Mouse (Mus musculus): ENCODE data around the gene Kctd19.

Kctd19 gene

GRCm38 (mm10) chr8:105422006-105422405, 8.7 kb upstream of the Kctd19 start:
- DNase-seq (ENCODE audit: low spot score), result no peak

DNA sequence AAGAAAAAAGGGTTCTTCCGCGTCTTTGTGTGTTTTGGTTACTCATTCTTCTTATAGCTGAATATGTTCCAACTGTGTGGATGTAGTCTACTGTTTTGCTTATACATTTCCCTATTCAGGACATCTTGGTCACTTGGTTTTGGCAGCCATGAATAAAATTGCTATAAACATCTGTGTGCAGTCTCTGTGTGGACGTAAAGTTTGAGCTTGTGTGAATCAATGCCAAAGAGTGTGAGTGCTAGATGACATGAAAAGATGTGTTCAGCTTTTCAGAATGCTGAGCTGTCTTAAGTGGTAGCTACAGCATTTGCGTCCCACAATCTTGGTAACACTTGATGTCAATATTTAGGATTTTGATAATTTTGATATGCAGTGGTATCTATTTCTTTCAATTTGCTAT, 6.5 kb upstream of the Kctd19 start:
- no peak for DNase-seq (ENCODE audit: low spot score)

DNA sequence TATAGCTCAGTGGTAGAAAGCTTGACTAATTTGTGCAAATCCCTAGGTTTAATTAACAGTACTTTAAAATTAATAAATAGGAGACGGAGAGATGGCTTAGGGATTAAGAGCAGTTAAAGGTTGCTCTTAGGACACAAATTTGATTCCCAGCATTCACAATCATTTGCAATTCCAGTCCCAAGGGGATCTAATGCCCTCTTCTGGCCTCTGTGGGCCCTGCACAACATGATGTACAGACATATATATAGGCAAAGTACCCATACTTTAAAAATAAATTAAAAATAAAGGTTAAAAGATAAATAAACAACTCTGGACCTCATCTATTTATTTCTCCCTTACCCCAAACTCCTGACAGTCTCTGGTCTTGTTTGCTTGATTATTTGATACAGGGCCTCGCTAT, 5.7 kb upstream of the Kctd19 start:
- DNase-seq (ENCODE audit: low spot score), result no peak

DNA sequence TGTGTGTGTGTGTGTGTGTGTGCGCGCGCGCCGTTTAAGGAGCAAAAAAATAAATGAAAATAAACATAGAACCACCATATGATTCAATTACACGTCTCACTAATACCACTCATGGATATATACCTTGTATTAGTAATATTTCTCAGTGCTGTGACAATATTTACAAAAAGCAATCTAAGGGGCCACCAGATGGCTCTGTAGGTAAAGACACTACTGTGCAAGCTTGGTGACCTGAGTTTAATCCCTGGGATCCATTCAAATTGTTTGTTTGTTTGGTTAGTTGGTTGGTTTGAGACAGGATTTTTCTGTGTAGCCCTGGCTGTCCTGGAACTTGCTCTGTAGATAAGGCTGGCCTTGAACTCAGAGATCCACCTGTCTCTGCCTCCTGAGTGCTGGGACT, 3.4 kb downstream of the Kctd19 start:
- no peak for DNase-seq (ENCODE audit: low spot score)

GRCm38 (mm10) chr8:105408331-105408730, 5.0 kb downstream of the Kctd19 start:
- DNase-seq (ENCODE audit: low spot score), result no peak

DNA sequence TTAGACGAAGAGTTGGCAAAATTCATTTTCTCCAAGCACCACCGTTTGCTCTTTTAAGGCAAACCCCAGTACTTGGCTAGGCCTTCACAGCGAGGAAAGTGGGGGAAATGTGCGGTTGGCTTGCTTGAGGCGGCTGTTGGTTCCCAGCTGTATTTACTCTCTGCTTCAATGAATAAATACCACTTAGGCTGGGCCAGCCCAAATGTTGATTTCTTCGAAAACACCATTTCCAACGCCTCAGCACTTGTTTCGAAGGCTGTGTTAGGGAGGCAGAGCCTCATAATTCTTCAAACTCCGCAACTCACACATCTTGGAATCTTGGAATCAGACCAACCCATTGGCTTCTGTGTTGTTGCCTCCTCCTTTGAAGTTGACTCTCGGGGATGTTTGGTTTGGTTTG, 6.9 kb downstream of the Kctd19 start:
- DNase-seq (ENCODE audit: low spot score), result no peak

DNA sequence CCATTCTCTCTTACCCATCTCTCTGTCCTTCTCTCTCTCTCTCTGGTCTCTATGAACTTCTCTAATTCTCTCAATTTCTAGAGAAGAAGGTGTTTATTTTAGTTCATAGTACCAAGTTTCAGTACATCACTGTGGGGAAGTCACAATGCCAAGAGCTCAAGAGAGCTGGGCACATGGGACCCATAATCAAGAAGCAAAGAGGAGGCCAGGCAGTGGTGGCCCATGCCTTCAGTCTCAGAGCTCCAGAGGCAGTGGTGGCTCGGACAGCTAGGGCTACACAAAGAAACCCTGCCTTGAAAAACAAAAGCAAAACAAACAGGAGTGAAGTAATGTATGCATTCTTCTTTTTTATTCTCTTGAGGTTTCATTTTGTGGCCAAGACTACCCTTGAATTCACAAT, 8.8 kb downstream of the Kctd19 start:
- DNase-seq (ENCODE audit: low spot score), result no peak

- no peak for DNase-seq (ENCODE audit: low spot score)
Observed at GRCm38 (mm10) chr8:105403467-105403866, 9.8 kb downstream of the Kctd19 start.

DNA sequence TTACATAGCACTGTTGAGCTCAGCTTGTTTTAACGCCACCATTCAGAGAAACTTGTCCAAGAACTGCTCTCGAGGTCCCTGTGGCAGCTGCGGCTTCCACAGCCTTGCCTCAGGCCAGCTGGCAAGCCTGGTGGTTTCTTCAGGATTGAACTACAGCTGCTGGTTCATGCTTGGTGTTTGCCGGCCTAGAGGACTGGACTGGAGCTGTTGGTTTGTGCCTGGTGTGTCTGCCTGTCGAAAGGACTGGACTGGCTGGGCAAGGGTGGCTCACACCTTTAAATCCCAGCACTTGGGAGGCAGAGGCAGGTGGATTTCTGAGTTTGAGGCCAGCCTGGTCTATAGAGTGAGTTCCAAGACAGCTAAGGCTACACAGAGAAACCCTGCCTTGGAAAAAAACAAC, 13.3 kb downstream of the Kctd19 start:
- no peak for DNase-seq (ENCODE audit: low spot score)

GRCm38 (mm10) chr8:105397747-105398146, 15.6 kb downstream of the Kctd19 start:
- DNase-seq (ENCODE audit: low spot score), result no peak

DNA sequence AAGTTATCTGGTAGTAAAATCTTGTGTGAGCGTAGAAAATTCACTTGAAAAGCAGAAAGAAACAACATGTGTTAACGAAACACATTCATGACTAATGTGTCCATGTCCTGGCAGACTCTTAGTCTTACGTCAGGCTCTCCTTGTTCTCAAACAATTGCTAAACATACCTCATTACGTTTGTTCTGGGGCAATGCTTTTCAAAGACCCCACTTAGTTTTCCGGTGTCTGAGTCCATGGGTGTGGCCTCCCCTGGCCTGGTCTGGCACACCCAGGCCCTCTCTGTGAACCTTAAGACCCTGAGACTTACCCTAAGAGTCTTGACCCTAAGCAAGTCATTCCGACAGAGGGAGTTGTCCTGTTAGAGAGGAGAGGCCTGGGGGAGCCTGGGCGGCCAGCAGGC, 19.4 kb downstream of the Kctd19 start:
- no peak for DNase-seq (ENCODE audit: low spot score)

DNA sequence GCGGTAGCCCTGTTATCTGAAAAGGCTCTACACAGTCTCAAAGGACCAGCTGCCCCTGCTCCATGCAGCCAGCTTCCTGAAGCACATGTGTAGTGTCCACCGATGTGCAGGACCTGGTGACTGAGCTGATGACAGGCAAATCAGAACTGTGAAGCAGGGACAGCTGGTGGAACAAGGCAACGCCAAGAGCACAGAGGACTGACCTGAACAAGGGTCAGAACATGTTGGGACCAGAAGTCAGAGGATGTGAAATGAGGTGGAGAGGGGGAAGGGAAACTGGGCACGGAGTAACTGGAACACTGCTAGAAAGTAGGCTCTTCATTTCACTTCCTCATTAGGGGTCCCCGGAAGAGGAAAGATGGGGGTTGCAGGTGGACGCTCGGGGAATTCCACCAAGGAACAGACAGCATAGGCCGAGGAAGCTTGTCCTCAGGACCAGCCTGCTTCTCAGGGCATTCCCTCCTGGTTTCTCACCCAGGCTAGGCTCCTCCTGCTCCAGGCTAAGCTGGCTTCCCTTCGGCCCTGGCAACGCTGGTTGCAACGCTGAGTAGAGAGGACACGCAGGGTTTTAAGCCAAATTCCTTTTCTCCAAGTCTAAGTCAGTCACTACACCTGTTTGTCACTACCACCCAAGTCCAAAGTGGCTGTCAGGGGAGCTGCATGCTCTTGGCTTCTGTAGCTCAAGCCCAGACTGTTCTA, 20.1 kb downstream of the Kctd19 start:
- DNase-seq (ENCODE audit: low spot score), result no peak

GRCm38 (mm10) chr8:105389096-105389495, 24.2 kb downstream of the Kctd19 start:
- DNase-seq (ENCODE audit: low spot score), result no peak

DNA sequence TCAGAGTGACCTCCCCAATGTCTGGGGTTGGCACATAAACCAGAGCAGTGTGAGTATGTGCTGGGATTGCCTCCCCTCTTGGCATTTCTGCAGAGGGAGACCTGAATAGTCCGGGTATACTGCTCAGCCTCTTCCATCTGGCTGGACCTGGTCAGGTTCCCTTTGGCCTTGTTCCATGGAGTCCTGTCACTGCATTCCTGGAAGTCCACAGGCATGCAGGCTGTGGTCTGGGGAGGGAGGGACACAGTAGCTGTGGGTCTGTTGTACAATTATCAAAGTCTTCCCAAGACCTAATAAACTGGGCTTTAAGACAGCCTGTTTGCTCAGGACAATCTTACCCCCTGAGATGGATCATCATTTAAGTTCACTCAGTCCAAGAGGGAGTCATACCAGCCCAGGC, 26.2 kb downstream of the Kctd19 start:
- no peak for DNase-seq (ENCODE audit: low spot score)

DNA sequence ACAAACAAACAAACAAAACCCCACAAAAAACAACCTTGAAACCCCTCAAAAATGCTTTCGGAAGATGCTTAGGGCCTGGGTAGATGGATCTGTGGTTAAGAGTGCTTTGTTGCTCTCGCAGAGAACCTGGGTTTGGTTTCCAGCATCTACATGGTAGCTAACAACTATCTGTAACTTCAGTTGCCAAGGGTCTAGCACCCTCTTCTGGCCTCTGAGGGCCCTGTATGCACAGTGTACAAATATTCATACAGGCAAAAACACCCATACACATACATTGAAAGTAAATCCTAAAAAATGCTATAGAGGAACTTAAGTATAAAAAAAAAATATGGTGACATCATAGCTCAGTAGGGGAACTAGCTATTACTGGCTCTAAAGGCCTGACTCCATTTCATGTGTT, 29.2 kb downstream of the Kctd19 start:
- no peak for DNase-seq (ENCODE audit: low spot score)

DNA sequence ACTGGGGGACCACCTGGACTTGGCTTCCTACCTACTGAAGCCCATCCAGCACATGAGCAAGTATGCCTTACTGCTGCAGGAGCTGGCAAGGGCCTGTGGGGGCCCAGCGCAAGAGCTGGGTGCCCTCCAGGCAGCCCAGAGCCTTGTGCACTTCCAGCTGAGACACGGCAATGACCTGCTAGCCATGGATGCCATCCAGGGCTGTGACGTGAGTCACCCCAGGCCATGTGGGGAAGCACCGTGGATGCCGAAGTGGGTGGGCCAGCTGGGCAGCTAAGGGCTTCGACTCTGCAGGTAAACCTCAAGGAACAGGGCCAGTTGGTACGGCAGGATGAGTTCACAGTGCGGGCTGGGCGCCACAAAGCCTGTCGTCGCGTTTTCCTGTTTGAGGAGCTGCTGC, 33.0 kb downstream of the Kctd19 start:
- DNase-seq (ENCODE audit: low spot score), result no peak

DNA sequence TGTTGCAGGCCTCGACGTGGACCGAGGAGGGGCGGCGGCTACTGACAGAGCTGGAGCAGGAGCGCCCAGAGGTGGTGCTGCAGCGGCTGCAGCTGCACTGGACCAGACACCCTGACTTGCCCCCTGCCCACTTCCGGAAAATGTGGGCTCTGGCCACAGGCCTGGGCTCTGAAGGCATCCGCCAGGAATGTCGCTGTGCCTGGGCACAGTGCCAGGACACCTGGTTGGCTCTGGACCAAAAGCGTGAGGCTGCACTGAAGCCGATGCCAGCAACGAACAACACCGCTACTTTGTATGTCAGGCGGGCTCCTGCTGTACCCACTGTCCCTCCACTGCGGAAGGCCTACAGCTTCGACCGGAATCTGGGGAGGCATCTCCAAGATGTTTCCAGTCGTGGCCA, 34.6 kb downstream of the Kctd19 start:
- DNase-seq (ENCODE audit: low spot score), result peak; percentile 21

DNA sequence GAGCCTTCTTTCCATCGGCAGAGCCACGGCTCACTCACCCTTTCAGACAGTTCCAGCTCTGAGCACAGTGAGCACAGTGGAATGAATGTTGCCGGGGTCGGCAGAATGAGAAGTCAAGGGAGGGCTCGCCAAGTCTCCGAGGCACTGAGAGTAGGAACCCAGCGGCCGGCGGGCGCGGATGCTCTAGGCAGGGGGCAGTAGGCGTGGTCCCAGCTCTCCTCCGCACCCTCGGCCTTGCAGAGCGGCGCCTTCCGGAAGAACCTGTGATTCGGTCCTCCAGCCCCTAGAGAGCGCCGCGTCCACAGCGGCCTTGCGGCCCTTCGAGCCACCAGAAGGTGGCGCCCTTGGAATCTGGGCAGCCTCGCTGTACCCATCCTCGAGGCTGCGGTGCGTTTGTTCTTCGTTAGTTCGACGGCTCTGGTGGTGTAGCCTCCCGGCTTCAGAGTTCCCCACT, 38.8 kb downstream of the Kctd19 start:
- no peak for DNase-seq (ENCODE audit: low spot score)

DNA sequence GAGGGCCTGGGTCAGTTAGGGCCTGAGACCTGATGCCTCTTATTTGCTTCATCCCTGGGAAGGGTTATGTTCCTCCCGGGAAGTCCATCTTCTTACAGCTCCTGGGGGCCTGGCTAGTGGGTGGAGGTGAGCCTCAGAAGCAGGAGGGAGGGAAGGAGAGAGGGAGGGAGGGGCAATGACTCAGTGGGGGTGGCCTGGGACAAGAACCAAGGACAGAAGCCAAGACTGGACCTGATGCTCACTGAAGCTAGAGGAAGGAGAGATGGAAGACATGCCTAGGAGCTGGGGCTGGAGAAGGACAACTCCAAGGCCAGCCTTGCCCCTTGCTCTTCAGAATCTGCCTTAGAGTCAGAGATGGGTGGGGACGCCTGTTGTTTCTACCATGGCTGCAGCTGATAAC, 40.3 kb downstream of the Kctd19 start, which contains the start of gene Plekhg4:
Gene Plekhg4, plus strand, starts transcription at position 243 of the 400 bp plus-strand sequence.
- DNase-seq (ENCODE audit: low spot score), result peak; percentile 28

- DNase-seq (ENCODE audit: low spot score), result peak; percentile 36
Observed at GRCm38 (mm10) chr8:105372473-105372872, 40.8 kb downstream of the Kctd19 start.

- DNase-seq (ENCODE audit: low spot score), result no peak
Observed at GRCm38 (mm10) chr8:105367107-105367506, 46.2 kb downstream of the Kctd19 start.

DNA sequence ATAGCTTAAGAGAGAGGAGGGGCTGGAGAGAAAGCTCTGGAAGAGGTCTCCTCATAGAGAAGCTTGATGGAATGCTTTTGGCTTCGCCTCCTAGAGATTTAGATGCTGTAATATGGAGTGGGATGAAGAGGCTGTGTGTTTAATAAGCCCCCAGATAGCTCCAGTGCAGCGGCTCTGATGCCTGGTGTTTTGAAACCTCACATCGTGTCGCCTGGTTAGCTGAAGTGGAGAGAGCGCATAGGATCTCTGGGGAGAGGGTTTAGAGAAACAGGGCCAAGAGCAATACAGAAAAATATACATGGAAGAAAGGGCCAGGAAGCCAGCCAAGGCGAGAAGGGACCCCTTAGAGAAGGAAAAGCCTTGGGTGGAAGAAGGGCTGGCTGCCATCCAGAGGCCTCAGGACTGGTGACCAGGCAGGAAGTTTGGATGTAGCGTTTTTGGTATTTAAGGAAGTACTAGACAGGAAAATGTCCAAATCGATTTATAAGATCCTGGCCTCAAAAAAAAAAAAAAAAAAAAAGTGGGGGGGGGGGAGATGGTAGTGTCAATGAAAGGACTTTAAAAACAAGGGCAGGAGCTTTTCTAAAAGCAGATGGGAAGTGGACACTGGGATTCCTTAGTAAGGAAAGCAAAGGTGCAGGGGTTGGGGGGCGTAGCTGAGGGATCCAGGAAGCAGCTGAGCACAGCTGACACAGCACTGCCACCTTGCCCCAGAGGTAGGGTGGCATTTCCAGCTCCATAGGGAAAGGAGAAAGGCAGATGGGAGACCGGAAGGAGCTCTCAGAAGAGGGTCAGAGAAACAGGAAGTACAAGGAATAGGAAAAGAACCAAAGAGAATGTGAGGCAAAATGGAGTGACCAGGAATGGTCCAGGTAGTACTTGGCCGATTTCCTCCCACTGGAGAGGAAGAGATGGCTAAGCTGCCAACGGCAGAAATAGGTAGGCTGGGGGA, 51.3 kb downstream of the Kctd19 start:
- DNase-seq (ENCODE audit: low spot score), result no peak

- DNase-seq (ENCODE audit: low spot score), result no peak
Observed at GRCm38 (mm10) chr8:105359646-105360045, 53.7 kb downstream of the Kctd19 start.
